Mouse (Mus musculus): ENCODE results near the gene Sh3bp5l.

Sh3bp5l gene

GRCm38 (mm10) chr11:58377686-58378085, 47.2 kb downstream of the Sh3bp5l start:
- no peak for DNase-seq (ENCODE audit: low spot score in 2 of 2)

- DNase-seq (ENCODE audit: low spot score in 2 of 2), result no peak
Observed at GRCm38 (mm10) chr11:58378763-58379278, 48.3 kb downstream of the Sh3bp5l start, which contains the start of gene Lypd8. Lypd8 (plus strand) TSS chr11:58379043.

GRCm38 (mm10) chr11:58379516-58379915, 49.0 kb downstream of the Sh3bp5l start:
- DNase-seq (ENCODE audit: low spot score in 2 of 2), result no peak

- DNase-seq (ENCODE audit: low spot score in 2 of 2), result no peak
Observed at GRCm38 (mm10) chr11:58382471-58382870, 51.9 kb downstream of the Sh3bp5l start.
